Mouse (Mus musculus) central nervous system, embryonic 18 days (tissue): Measurements from ENCODE around the gene Sfr1. TPM values are rescaled to one million over a fixed set of nuclear protein-coding genes. Genes with fewer than 3 reads are reported as not detected.

Source experiments
- polyA plus RNA-seq: library from polyadenylated mRNA; depleted of rRNA; stranded (reverse); fragments of >200 nt; gene quantifications from 2 replicates; pipeline ENCODE4 v1.2.3, GENCODE M21; 2012; rRNA removed

The Sfr1 gene
- polyA plus RNA-seq = 90.2 and 102 TPM in 2 replicates

GRCm38 (mm10) chr19:47731071-47731881 lies at the start of gene Sfr1:
Gene Sfr1 (plus strand): TSS chr19:47731682.

GRCm38 (mm10) chr19:47691994-47692393 lies 39.5 kb upstream of the Sfr1 start, which contains the start of gene Col17a1:
Gene Col17a1 (minus strand): TSS chr19:47692094.

Other genes with a start within 250 kb of the Sfr1 start
- 19.0 and 19.1 TPM in 2 replicates for gene Stn1, start 194.2 kb upstream of the Sfr1 start, polyA plus RNA-seq
- 24.2 and 24.8 TPM in 2 replicates for gene Slk, start 152.0 kb upstream of the Sfr1 start, polyA plus RNA-seq
- gene Col17a1, start 39.6 kb upstream of the Sfr1 start, polyA plus RNA-seq = 0.35 and 0.47 TPM in 2 replicates
- gene Gsto1, start 123.3 kb downstream of the Sfr1 start, polyA plus RNA-seq = 91.5 and 96.0 TPM in 2 replicates
- 1.0 and 1.2 TPM in 2 replicates for gene Gsto2, start 133.9 kb downstream of the Sfr1 start, polyA plus RNA-seq
- 1.9 and 3.2 TPM in 2 replicates for gene Cfap43, start 187.6 kb downstream of the Sfr1 start, polyA plus RNA-seq
- 2.3 and 2.5 TPM in 2 replicates for gene Itprip, start 187.6 kb downstream of the Sfr1 start, polyA plus RNA-seq
- gene Cfap58, start 206.0 kb downstream of the Sfr1 start, polyA plus RNA-seq = 0.31 and 0.44 TPM in 2 replicates